Mouse (Mus musculus) WW6 (cell line): ENCODE results near the gene Haus5.

Experiments
- DNase-seq: peaks from one replicate; pipeline ENCODE4 v3.0.0-alpha.2; 2013; ENCODE audit warnings: low read depth, low spot score

The Haus5 gene

DNA sequence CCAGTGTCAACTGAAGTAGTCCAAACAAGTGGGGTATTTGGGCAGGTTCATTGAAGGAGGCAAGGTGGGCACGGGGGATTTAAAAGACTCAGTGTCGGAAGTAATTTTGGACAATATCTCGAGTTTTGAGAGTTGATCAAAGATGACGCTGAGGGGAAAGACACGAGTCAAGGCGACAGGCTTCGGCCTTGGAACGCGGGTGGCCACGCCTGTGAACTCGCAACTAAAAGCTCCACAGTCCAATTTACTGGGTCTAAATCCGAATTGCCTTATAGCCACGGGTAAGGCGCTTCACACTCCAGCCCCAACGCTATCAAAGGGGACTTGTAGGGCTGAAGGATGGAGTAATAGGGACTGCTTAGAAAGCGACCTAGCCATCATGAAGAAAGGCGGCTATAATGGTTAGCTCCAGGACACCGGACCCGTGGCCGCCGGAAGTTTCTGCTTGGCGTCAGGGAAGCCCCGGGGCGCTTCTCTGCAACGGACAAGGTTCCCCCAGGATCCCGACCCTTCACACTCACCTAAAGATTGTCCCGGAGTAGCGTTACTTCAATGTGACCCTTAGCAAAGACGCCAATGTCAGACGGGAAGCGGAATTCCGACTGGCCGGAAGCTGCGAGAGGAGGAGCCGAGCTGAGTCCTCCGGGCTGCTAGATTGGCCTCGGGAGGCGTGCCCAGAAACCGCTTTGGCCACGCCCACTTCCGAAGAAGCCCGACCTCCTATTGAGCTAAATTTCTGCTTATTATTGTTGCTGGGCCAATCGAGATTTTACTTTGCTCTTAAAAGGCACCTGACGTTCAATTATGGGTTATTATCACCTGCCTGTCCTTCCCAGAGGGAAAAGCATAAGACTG, 39.0 kb downstream of the Haus5 start, which contains the start of gene Cox6b1:
TSS of gene Cox6b1 (minus strand) at position 622 of the 855 bp plus-strand sequence.
- peak; percentile 73 for DNase-seq

DNA sequence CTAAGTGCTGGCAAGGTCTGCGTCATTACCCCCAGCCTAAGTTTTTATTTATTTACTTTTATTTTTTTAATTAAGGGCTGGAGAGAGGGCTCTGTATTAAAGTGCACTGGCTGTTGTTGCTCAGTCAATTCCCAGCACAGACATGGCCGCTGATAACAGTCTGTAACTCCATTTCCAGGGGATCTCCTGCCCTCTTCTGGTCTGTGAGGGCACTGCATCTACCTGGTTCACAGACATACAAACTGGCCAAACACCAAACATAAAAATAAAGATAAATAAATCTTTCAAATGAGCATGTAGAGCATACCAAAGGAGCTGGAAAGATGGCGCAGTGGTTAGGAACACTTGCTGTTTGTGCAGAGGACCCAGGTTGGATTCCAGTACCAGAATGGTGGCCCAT, 45.6 kb downstream of the Haus5 start:
- no peak for DNase-seq

DNA sequence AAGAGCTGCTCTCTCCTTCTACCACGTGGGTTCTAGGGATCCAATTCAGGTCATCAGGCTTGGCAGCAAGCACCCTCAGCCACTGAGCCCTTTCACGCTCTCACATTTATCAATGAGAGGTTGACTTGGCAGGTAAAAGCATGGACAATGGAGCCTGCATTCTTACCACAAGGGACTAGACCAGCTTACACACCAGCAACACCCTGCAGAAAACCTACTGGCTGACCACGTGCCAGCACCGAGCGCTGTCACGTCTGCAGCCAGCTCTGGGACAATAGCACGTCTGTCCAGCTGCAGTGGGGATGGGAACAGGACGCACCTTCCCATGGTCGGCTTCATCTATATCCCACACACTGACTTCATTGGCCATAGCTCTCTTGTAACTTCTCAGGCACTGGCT, 46.1 kb downstream of the Haus5 start:
- DNase-seq = no peak

DNA sequence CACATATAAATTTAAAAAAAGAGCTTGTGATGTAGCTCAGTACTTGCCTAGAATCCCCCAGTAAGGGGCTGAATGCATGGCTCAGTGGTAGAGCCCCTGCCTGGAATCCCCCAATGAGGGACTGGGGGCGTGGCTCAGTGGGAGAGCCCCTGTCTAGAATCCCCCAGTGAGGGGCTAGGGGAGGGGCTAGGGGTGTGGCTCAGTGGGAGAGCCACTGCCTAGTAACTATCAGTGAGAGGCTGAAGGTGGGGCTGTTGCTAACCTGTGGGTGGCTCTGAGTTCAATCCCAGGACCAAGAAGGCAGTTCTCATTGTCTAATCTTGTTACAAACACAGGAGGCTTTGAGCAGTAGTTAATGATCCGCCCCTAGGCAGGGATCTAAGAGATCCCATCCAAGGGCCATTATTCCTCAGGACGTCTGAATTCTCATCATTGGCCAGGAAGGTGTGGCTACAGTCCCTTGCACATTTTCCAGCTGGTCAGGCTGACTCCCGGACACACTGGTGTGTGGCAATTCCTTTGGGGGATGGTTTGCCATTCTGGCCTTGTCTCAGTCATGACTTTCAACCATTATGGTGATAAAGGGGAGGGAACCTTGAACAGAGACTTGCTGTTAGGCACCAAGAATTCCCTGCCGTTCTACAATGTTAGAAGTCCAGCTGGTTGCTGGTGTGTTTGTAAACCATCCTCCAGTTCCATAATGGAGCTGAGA, 49.6 kb downstream of the Haus5 start:
- no peak for DNase-seq

DNA sequence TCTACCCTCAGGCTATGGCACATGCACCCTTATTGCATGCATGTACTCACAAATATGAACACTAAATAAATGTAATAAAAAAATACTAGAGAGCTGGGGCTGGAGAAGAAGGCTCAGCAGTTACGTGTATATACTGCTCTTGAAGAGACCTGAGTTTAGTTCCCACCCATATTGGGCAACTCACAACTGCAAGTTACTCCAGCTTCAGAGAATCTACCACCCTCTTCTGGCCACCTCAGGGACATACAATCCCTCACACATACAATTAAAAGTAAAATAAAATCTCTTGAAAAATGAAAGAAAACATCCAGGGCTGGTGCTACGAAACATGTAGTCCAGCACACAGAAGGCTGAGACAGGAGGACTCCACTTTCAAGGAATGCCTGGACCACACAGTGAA, 50.3 kb downstream of the Haus5 start:
- no peak for DNase-seq

DNA sequence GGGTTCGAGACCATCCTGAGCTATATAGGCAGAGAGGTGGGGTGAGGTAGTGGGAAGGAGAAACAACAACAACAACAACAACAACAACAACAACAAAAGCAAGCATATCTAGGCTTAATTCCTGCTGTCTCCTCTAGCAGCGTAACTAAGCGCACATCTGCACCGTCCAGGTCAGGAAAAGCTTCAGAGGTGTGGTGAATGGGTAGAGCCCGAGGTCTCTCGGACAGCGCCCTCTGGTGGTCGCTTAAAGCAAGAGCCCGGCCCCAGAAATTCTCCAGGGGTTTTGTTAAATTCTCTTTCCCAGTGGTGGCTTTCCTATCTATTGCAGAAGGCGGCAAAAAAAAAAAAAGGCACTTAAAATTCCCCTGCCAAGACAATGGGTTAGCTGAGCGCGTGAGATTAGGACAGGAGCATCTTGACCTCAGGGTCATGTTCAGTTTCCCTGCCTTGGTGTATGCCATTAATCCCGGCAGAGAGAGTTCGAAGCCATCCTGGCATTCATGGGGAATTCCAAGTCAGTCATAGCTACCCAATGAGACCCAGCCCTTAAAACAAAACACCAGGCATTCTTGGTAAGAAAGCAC, 51.2 kb downstream of the Haus5 start:
- no peak for DNase-seq

DNA sequence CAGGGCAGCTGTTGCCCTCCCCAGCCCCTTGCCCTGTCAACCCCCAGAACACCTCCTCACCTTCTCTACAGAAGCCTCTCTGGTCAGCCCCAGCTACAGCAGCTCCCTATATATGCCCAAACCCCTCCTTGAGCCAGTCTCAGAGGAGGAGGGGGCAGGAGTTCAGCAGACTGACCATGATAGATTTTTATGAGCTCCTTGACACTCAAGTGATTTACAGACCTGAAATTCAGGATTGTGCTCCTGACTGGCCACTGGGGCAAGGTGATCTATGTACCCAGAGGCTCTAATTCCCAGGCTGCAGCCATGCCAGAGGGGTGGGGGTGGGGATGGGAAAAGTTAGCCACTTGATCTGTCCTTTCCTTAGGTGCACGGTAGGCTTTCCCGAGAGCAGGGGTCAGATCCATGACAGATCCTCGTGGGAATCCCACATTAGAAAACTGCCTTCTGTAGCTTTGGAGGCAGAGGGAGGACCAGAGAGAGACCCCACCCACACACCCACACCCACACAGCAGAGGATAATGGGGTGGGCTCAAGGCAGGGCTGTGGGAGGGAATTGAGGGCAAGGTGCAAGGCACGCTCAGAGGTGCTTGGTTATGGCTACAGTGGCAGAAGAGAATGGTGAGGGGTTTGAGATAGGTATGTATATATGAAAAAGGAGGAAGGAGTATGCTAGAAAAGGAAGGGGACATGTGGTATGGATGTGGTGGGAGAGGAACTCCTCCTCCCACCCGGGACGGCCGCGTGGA, 52.0 kb downstream of the Haus5 start, which contains the start of gene Upk1a:
TSS of gene Upk1a (minus strand) at position 194 of the 749 bp plus-strand sequence.
- DNase-seq = no peak

DNA sequence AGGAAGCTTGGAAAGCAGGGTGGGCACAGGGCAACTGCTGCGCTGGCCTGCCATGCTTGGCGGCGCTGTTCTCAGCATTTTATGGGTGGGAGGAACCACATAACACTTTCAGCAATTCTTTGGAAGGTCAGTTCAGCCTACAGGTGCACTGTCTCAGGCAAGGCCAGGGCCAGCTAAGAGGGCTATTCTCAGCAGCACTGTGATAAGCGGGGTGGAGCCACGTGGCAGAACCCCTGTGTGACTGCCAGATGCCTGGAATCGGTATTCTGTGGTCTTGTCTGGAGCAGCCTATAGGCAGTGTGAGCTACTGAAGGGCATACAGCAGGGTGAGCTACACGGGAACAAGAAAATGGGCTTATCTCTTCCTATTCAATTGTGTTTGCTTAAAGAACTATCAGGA, 54.8 kb downstream of the Haus5 start:
- no peak for DNase-seq

DNA sequence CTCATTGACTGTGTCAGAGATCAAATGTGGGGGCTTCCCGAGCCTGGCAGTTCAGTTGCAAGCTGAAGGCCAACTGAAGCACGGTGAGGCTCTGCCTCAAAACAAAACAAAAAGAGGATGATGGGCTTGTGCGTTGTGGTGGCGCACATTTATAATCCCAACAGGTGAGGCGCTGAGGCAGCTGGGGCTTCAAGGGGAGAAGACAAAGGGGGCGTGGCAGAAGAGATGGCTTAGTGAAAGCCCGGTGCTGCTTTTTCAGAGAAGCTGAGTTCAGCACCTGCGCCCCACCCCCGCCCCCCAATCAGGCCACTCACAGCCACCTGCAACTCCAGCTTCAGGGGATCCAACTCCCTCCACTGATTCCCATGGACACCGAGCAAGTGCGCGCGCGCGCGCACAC, 56.3 kb downstream of the Haus5 start:
- no peak for DNase-seq

DNA sequence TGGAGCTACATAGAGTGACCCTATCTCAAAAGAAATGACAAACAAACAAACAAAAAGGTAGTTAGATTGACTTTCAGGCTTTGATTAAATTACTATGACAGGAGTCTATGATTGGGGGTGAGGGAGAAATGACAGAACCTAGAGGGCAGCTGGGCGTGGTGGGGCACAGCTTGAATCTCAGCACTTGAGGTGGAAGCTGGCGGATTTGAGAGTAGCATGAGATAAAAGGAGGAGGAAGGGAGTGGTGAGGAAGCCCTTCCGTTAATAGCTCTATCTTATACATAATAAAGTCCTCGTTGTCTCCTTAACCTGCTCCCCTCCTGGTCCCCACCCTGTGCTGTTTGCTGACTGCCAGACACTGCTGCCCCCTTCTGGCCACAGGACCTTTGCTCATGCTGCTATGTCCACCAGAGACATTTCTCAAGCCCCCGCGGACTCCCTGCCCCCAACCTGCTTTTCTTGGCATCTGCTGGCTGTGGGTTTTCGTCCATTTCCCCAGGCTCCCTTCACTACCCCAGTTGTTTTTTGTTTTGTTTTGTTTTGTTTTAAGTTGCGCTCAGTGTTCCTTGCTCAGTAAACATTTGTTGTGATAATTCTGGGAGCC, 57.0 kb downstream of the Haus5 start:
- DNase-seq = peak; percentile 86

DNA sequence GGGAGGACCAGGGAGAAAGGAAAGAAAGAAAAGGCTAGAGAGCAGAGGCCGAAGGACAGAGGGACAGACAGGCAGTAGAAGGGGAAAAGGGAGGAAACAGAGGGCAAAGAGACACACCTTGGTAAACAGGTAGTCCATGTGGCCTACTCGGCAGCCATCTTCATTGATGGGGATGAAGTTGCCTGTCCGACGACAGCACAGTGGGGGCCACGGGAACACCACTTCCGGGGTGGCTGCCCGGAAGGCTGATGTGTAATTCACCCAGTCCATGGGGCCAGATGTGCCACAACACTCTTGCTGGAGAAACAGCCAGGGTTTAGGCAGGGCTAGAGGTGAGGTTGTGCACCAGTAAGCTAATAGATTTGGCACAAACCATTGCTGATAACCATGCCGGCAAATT, 59.9 kb downstream of the Haus5 start:
- no peak for DNase-seq

DNA sequence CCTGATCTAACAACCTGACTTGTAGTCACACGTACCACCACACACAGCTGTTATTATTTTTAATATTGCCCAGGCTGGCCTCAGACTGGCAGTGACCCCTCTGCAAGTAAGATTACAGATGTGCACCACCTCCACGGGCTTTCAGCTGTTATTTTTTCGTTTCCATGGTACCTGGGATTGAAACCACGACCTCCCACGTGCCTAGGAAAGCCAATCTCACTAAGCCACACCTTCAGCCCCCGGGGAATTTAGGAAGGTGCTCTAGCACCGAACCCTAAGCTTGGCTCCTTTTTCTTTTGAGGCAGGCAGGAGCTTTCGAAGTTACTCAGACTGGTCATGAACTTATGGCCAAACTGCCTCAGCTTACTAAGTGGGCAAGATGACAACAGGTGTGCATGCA, 60.4 kb downstream of the Haus5 start:
- DNase-seq = no peak
